Mouse (Mus musculus) naive thymus-derived CD4-positive, alpha-beta T cell, adult 2 months (primary cell): ENCODE measurements at regions not wholly inside any gene's neighbourhood (a gene's known extent, or its start where the extent isn't known, plus 50 kb on each side); places are given as distances from the start of the nearest gene placed in this dataset.

Experiments
- DNase-seq: peaks from one replicate; pipeline ENCODE4 v3.0.0-alpha.2; 2011; ENCODE audit warnings: low read depth

DNA sequence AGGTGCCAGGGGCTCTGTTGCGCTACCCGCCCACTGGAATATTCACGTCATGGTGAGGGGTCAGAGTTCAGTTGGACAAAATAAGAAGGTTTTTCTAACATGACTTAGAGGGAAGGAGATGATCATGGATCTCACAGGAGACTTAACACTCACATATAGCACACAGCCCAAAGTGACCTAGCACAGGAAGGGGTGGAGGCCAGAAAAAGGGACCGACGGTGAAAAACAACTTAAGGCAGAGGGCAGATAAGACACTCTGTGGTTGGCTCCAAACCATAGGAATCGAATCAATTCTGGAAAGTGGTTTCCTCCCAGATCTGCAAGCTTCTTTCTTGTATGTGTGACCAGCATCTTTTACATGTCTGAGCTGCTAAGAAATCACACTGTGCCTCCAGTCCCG lies 192.9 kb upstream of the 4930412O13Rik start:
- DNase-seq: no peak

GRCm38 (mm10) chr2:9689518-9689917 lies 191.5 kb upstream of the 4930412O13Rik start:
- peak; percentile 68 for DNase-seq

DNA sequence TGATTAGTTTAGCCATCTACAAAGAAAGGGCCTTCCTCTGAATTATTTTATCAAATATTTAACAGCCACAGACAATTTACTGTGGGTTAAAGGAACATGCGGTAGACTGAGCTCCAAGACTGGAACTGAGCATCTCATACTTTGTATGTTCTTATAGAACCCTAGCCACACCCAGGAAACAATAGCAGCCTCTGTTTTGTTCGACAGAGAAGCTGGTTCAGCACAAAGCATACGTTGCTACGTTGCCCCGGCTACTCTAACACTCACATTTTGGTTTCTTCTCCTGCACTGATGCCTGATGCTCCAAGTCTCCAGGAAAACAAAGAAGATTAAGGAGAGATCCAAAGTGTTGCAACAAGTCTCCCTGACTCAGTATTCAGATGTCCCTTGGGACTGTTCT lies 189.5 kb upstream of the 4930412O13Rik start:
- DNase-seq: peak; percentile 67

DNA sequence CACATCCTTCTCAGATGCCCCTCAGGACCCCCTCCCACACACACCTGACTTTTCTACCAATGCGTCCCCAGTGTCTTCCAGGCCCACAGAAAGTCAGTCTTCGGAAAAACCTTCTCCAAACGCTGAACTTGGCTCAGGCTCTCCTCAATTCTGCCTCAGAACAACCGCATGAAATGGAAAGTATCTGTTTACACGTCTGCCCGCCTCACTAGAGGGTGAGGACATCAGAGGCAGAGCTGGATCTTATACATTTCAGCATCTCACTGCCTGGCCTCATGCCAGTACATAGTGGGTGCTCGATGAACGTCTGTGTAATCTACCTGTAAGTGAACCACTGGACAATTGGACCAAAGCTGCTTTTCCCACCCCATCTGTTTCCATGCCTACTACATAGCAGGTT lies 189.1 kb upstream of the 4930412O13Rik start:
- DNase-seq: peak; percentile 74

DNA sequence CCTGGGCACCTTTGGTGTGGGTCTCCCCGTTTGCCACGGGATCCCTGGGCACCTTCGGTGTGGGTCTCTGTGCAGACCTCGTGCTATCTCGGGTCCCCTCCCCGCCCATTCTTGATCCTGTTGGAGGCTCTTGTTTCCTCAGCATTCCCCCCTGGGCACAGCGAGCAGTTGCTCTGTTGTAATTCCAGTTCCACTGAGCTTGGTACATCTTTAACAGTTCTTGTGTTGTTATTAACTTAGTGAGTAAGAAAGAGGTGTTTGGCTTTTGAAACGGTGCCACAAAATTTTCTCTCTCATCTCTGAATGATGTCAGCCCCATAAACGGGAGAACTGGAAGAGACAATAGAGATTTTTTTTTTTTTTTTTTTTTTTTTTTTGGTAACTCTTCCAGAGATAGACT lies 187.7 kb upstream of the 4930412O13Rik start:
- DNase-seq: no peak

GRCm38 (mm10) chr2:9694178-9694577 lies 186.9 kb upstream of the 4930412O13Rik start:
- DNase-seq: no peak

GRCm38 (mm10) chr2:9697591-9698345 lies 183.3 kb upstream of the 4930412O13Rik start:
- no peak for DNase-seq

DNA sequence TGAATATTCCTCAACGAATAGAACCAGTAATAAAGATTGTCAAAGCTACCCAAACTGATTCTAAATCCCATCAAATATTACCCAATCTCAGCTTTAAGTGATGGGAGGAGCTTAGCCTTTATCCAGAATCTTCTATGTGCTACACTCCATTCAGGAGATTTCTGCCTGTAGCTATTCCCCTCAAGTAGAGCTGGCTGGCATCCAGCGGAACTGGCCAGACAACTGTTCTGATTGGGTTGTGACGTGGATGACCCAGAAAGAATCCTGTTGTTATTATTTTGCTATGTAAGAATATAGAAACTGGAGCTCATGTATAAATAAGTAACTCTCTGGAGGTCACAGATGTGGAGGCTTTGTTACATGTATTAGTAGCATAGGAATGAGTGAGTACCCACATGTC lies 176.8 kb upstream of the 4930412O13Rik start:
- DNase-seq: no peak

- no peak for DNase-seq
Measured at GRCm38 (mm10) chr2:9709466-9709865, 171.6 kb upstream of the 4930412O13Rik start.

DNA sequence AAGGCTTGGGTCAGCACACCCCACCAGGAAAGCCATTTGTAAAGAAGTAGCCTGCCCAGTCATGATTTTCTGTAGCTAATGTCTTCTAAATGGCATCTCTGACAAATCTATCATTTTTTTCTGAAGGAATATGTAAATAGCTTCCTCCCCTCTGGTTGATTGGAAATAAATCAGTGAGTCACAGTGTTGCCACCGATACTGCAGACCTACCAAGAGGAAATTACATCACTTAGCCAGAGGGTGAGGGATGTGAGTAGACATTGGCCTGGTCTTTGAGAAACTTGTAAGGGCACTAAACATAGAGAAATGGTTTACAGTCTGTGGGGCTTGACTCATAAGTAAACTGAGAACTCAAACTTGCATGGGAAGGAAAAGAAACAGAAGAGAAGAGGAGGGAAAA lies 163.1 kb upstream of the 4930412O13Rik start:
- no peak for DNase-seq

GRCm38 (mm10) chr2:9733243-9733642 lies 147.8 kb upstream of the 4930412O13Rik start:
- DNase-seq: no peak

DNA sequence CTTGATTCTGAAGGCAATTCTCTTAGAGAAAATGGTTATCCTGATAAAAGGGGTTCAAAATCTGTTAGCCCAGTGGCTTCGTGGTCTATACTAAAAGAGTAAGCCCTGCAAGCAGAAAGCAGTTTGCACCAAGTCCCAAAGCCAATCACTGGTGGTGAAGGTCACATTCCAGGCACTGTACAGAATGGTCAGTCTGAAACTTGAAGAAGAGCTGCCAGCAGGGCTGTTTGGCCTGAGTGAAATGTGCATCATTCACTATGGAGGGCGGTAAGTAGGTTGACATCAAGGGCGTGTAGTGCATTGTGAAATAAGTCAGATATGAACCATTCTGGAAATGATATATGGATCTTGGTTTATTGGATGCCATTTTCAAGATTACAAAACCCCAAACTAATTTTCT lies 136.9 kb upstream of the 4930412O13Rik start:
- DNase-seq: no peak

DNA sequence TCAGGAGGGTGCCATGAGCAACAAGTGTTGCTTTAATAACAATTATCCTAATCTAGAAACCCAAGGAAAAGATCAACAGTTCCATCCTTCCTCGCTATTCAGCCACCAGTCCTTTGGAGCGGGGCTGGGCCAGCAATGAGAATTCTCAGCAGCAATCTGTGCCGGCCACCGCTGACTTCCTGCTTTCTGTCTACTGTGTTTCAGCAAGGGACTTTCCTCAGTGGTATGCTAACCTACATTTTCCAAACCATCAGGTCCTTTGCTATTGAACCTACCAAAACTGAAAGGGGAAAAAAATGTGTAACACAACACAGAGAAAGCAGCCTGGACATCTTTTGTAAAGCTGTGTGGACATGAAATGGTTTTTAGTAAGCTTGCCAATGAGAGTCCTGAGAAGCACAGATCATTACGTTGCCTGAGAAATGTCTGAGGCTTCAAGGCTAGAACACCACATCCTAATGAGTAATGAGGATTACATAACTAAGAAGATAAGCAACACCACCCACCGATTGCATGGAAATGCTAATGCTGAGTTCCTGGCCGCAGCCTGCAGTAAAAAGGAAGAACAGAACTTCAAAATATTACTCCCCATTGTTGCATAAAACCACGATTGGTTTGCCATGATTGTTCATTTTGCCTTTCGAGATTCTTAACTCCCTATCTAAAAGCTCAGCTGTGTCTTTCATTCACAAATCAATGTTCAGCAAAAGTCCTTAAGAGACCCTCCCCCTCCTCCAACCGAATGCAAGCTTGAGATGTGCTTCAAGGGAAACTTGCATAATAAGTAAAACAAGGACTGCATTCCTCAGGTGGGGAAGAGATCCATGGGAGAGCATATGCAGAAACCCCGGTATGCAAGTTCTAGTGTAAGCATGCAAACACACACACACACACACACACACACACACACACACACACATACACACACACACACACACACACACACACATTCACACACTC lies 130.9 kb upstream of the 4930412O13Rik start:
- DNase-seq: peak; percentile 74

- no peak for DNase-seq
Measured at GRCm38 (mm10) chr2:9753691-9754090, 127.4 kb upstream of the 4930412O13Rik start.

DNA sequence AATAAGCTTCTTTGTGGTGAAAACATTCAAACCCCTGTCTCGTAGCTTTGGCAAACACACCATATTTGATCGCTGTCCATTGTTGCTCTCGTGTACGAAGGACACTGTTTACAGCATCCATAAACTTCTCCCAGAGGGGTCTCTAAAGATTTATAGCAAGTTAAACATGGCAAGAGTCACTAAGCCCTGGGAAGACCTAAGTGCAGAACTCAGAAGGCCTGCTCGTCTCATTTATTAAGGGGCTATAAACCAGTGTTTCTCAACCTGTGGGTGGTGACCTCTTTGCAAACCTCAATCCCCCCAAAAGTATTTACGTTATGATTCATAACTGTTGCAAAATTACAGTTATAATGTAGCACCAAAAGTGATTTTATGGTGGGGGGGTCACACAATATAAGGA lies 126.9 kb upstream of the 4930412O13Rik start:
- DNase-seq: no peak

DNA sequence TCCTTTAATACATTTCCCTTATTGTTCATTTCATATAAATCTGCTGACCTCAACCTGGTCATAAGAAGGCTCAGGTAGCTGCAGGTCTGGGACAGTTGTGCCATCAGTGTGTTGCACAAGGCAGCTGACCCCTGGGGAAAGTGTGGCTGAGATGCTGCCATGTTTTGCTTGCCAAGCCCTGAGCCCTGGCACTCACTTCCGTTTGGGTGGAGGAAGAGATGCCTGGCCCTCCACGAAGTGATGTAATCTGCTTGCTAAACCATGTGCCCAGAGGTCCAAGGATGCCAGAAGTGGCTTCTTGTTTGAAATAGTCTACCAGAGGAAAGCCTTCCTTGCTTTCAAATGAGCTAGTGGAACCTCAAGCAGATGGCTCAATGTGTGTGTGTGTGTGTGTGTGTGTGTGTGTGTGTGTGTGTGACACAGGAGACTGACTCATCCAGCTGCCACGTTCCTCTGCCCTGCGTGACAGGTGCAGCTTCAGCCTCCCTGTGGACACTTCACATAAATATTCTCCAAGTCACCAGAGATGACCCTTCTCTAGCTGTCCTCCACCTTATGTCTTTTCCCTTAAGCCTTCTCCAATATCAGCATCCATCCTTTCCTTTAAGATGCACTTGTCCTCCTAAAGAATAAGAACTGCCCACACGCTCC lies 123.2 kb upstream of the 4930412O13Rik start:
- DNase-seq: no peak

DNA sequence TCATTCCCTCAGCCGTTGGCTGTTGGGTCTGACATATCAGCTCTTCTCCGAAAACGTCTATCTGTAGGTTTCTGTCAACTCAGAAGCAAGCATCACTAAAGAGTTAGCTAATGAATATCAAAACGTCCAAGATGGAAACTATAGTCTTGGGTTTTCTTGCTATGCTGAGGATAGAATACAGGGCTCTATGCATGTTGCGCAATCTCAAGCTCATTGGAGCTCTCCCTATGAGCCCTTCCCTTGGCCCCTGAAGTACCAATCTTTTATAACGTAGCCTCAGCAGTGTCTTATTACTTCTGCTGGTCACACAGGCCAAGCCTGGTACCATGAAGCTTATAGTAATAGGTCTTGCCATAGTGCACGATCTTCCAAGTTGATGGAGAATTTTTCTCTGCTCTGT lies 122.1 kb upstream of the 4930412O13Rik start:
- DNase-seq: no peak

GRCm38 (mm10) chr2:9759389-9760104 lies 121.5 kb upstream of the 4930412O13Rik start:
- DNase-seq: no peak

- DNase-seq: no peak
Measured at GRCm38 (mm10) chr2:9780159-9780558, 100.9 kb upstream of the 4930412O13Rik start.

- DNase-seq: no peak
Measured at GRCm38 (mm10) chr2:9782698-9783097, 98.4 kb upstream of the 4930412O13Rik start.

DNA sequence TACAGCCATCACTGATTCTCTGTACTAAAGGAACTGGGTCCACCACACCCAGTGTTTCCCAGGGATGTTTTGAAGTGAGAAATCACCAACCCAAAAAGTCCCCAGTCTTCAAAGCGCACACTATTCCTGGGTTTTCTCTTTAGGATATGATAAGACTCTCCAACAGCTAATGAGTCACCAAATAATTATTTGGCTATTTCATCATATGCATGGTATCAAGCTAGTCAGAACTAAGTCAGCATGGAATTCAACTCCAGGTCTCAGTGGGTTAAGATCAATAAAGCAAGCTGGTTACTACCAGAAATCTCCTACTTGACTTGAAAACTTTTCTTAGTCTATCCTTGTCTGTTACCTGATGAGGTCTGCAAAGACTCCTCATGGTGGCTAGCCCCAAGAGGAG lies 89.1 kb upstream of the 4930412O13Rik start:
- DNase-seq: no peak

DNA sequence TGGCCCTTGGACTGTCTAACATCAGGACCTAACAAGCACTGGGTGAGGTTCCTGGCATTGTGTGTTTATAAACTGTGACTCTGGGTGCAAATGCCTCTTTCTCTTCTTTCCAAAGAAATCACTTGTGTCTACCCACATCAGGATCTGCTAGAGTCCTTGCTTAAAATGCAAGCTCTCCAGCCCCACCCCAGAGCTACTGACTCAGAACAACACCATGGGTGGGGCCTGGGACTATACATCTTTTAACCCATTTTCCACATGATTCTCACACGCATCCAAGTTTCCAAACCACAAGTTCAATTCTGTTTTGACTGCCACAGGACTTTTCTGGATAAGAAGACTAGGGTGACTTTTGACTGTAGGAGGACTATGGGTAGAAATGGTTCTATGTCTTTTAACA lies 88.7 kb upstream of the 4930412O13Rik start:
- no peak for DNase-seq
